Mouse (Mus musculus) MEL-GATA-1-ER (cell line): Measurements from ENCODE around the gene Tm4sf1.
A peak's percentile ranks its signal among the peaks of the same experiment; 100 is the strongest.

Experiments used
- DNase-seq: peaks from one replicate; pipeline ENCODE4 v3.0.0-alpha.2; 2012; ENCODE audit warnings: low read depth; ENCODE audit errors: extremely low read depth

Gene Tm4sf1

GRCm38 (mm10) chr3:57287854-57288720, 13.7 kb downstream of the Tm4sf1 start:
- no peak for DNase-seq

- no peak for DNase-seq
Measured at GRCm38 (mm10) chr3:57287438-57287837, 14.3 kb downstream of the Tm4sf1 start.

GRCm38 (mm10) chr3:57278225-57278624, 23.6 kb downstream of the Tm4sf1 start:
- DNase-seq, result no peak

GRCm38 (mm10) chr3:57277453-57277852, 24.3 kb downstream of the Tm4sf1 start:
- DNase-seq, result no peak

- no peak for DNase-seq
Measured at GRCm38 (mm10) chr3:57276821-57277220, 25.0 kb downstream of the Tm4sf1 start.

GRCm38 (mm10) chr3:57268994-57269393, 32.8 kb downstream of the Tm4sf1 start:
- no peak for DNase-seq

- DNase-seq, result peak; percentile 12
Measured at GRCm38 (mm10) chr3:57267559-57268173, 34.1 kb downstream of the Tm4sf1 start.

- no peak for DNase-seq
Measured at GRCm38 (mm10) chr3:57253041-57253440, 48.7 kb downstream of the Tm4sf1 start.

- DNase-seq, result no peak
Measured at GRCm38 (mm10) chr3:57252551-57252950, 49.2 kb downstream of the Tm4sf1 start.

GRCm38 (mm10) chr3:57245242-57245641, 56.5 kb downstream of the Tm4sf1 start:
- no peak for DNase-seq
